Mouse (Mus musculus): Measurements from ENCODE around the gene Utrn.

- no peak for TF ChIP-seq CTCF (IDR thresholded peaks at IDR 0.05; ENCODE audit: borderline replicate concordance, insufficient read depth, low read length)
- TF ChIP-seq POLR2A (IDR thresholded peaks at IDR 0.05; ENCODE audit: low read depth, low read length), result no peak
These were observed 445.0 kb downstream of the Utrn start for GRCm38 (mm10) chr10:12423994-12424725.
